Mouse (Mus musculus) heart, embryonic 13.5 days (tissue): ENCODE measurements around the gene Dhx57. TPM values are rescaled to one million over a fixed set of nuclear protein-coding genes. Genes with fewer than 3 reads are reported as not detected.
"Not testable (repeated sequence)": the region's sequence is repeated elsewhere in the genome, so short reads cannot be mapped to it uniquely, and the experiment has no call there.

ENCODE experiments used
- ATAC-seq: fragments of 200-750 bp; cut with Nextera tagmentation; 2 replicates; pipeline ENCODE4 v1.8.0; 2017; ENCODE audit warnings: moderate TSS enrichment; ENCODE audit not compliant: insufficient number of reproducible peaks, low FRiP score, low TSS enrichment; ENCODE audit errors: extremely low read depth
- H3K27ac ChIP-seq: fragments of 300-500 bp; sonication (generic); replicated peaks from 2 replicates; pipeline ENCODE4 v1.5.1; 2015; ENCODE audit warnings: moderate library complexity, mild to moderate bottlenecking, inconsistent platforms
- H3K27me3 ChIP-seq: fragments of 300-500 bp; sonication (generic); replicated peaks from 2 replicates; pipeline ENCODE4 v1.6.1; 2015; ENCODE audit warnings: mild to moderate bottlenecking, inconsistent platforms
- H3K36me3 ChIP-seq: fragments of 300-500 bp; sonication (generic); 2 replicates; pipeline ENCODE4 v1.6.1; 2015; ENCODE audit warnings: mild to moderate bottlenecking, inconsistent platforms
- H3K4me1 ChIP-seq: fragments of 300-500 bp; sonication (generic); 2 replicates; pipeline ENCODE4 v1.6.1; 2015; ENCODE audit warnings: inconsistent platforms
- H3K4me2 ChIP-seq: fragments of 300-500 bp; sonication (generic); 2 replicates; pipeline ENCODE4 v1.6.1; 2015; ENCODE audit warnings: inconsistent platforms, mild to moderate bottlenecking, moderate library complexity
- H3K4me3 ChIP-seq: fragments of 300-500 bp; sonication (generic); 2 replicates; pipeline ENCODE4 v1.5.1; 2015; ENCODE audit warnings: moderate library complexity, mild to moderate bottlenecking, inconsistent platforms
- H3K9ac ChIP-seq: fragments of 300-500 bp; sonication (generic); 2 replicates; pipeline ENCODE4 v1.6.1; 2015; ENCODE audit warnings: inconsistent platforms, mild to moderate bottlenecking, moderate library complexity
- H3K9me3 ChIP-seq: fragments of 300-500 bp; sonication (generic); 2 replicates; pipeline ENCODE4 v1.6.1; 2016; ENCODE audit warnings: inconsistent platforms
- WGBS: fragments of 180-500 bp; shearing (Covaris S2); methylation state at CpG from one replicate; pipeline ENCODE4 v1.1.7; 2015; ENCODE audit warnings: mixed read lengths; 5-methylcytosine and 5-hydroxymethylcytosine counted together
- polyA plus RNA-seq: library from polyadenylated mRNA; unstranded; fragments of >200 nt; fragmentation: Nextera tagmentation; extraction: Ambion mirVana; gene quantifications from 2 replicates; pipeline ENCODE4 v1.2.1, GENCODE M21; 2015

The Dhx57 gene
- polyA plus RNA-seq, 1 experiment from 2014 or later: 8.2 TPM

GRCm38 (mm10) chr17:80295258-80295657 lies 5.0 kb upstream of the Dhx57 start:
- Histone ChIP-seq H3K4me2 (no peak overlapping the region), H3K36me3 (no peaks in the 10 kb centered on the region), H3K9ac (no peak overlapping the region), H3K4me1 (no peaks in the 10 kb centered on the region), H3K27ac (no peak overlapping the region), H3K9me3 (no peaks in the 10 kb centered on the region), H3K27me3 (no peaks in the 10 kb centered on the region), H3K4me3 (no peak overlapping the region)
- 77% methylated on average over 5 of the region's 5 CpGs for WGBS
- no peak for ATAC-seq

DNA sequence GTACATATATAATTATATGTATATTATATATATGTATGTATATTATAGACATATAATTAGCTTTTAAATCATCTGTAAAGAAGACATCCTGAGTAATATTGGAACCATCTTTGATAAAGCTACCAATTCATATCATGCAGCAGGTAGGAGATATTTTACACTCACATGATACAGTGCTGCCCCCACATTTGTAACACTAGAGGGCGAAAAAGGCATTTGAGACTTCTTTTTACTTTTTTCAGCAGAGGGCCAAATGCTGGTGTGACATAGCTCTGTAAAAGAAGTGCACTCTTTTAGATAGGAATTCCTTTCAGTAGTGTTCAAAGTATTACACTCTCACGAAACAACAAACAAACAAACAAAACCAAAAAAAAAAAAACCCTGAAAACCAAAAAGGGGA lies 872 bp upstream of the Dhx57 start:
- H3K27ac ChIP-seq: no peak overlapping the region
- no peak overlapping the region for H3K4me2 ChIP-seq
- ATAC-seq: no peak
- no peak overlapping the region for H3K4me3 ChIP-seq
- no peaks in the 10 kb centered on the region for H3K9me3 ChIP-seq
- peaks cover 12% of the 10 kb centered on the region for H3K4me1 ChIP-seq
- 19% methylated on average over 2 of the region's 2 CpGs for WGBS
- H3K36me3 ChIP-seq: no peaks in the 10 kb centered on the region
- no peaks in the 10 kb centered on the region for H3K27me3 ChIP-seq
- H3K9ac ChIP-seq: no peak overlapping the region

DNA sequence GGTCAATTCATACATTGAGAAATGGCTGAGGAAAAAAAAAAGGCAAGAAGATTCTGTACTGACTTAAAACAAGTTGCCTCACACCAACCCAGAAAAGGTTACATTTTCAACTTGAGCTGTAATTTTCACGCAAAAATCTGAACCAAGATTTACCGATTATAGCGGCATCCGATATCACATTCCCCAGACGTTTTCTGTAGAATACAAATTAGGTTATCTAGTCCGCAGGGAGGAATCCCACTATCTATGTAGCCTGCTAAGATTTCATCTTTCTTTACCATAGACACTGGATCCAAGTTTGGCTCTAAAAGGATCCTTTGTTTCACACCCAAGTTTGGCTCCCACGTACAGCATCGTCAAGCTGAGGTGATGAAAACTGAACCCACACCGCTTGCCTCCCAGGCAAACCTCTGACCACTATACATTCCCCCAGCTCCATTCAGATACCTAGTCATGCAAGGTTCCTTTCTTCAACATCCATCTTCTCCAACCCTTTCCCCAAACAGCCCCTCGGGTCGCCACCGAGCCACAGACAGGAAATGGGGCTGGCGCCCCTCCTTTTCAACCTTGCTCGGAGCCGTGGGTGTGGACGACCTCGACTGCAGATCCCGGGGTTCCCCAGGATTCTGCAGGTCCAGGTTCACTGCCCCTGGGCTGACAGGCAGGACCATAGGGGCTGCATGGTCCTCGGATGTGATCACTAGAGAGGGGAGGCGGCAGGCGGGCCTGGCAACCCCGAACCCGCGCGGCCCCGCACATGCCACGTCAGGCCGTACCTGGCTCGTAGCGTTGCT lies 799 bp downstream of the Dhx57 start:
- Histone ChIP-seq H3K27me3 (no peaks in the 10 kb centered on the region), H3K36me3 (no peaks in the 10 kb centered on the region), H3K4me3 (peak overlapping the region; percentile 78), H3K27ac (peak overlapping the region; percentile 81), H3K9ac (peak overlapping the region; percentile 94), H3K4me2 (peak overlapping the region; percentile 85), H3K4me1 (peaks cover 12% of the 10 kb centered on the region), H3K9me3 (no peaks in the 10 kb centered on the region)
- ATAC-seq: no peak
- under 1% methylated on average over 30 of the region's 30 CpGs for WGBS

DNA sequence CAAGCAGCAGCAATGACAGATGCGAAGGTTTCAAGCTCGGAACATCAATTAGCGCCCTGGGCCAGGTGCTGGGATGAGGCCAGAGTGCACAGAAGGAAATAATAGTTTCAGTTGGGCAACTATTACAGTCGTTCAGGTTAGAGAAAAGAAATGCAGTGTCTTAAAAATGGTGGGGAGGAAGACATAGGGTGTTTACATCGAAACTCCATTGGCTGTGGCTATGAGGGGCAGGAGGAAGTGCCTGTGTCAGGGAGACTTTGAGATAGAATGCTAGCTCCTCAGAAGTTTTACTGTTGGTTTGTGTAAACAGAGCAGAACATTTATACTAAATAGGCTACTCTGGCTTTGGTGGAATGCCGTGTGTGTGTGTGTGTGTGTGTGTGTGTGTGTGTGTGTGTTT lies 2.3 kb downstream of the Dhx57 start:
- no peak for ATAC-seq
- Histone ChIP-seq H3K4me3 (no peak overlapping the region), H3K4me2 (no peak overlapping the region), H3K9ac (no peak overlapping the region), H3K27ac (no peak overlapping the region), H3K4me1 (peaks cover 15% of the 10 kb centered on the region), H3K27me3 (no peaks in the 10 kb centered on the region), H3K9me3 (no peaks in the 10 kb centered on the region), H3K36me3 (no peaks in the 10 kb centered on the region)
- 72% methylated on average over 6 of the region's 6 CpGs for WGBS

- H3K4me2 ChIP-seq: no peak overlapping the region
These were observed 5.8 kb downstream of the Dhx57 start for GRCm38 (mm10) chr17:80284446-80284845.

DNA sequence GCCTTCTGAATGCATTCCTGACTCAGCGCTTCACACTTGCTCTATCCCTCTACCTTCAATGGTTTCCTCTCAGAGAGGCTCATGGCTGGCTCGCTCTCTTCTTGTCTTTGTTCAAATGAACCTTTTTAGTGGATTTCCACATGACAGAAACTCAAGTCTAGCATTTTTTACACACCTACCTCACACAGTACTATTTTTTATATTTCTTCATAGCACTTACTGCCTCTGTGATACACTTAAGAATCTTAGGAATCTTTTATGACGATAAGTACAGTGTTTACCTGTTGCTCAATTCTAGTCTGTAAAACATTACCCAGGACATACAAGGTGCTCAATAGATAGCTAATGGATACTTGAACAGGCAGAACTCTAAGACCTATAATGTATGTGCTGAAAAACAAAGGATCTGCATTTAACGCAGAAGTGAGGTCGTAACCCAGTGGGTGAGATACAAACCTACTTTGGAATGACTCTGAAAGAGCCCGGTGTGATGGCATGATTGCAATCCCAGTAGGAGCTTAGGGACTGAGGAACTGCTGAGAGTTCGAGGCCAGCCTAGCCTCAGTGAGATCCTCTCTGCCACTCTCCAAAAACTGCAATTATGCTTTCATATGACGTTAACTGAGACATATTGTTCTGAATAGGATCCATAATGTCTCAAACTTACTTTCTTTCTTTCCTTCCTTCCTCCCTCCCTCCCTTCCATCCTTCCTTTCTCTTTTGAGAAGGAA lies 10.8 kb downstream of the Dhx57 start:
- H3K36me3 ChIP-seq: peaks cover 63% of the 10 kb centered on the region
- H3K4me1 ChIP-seq: peaks cover 4% of the 10 kb centered on the region
- no peaks in the 10 kb centered on the region for H3K9me3 ChIP-seq
- H3K9ac ChIP-seq: no peak overlapping the region
- H3K27ac ChIP-seq: no peak overlapping the region
- WGBS: 89% methylated on average over 8 of the region's 8 CpGs
- H3K4me3 ChIP-seq: no peak overlapping the region
- H3K27me3 ChIP-seq: no peaks in the 10 kb centered on the region
- no peak overlapping the region for H3K4me2 ChIP-seq
- ATAC-seq: no peak

More at GRCm38 (mm10) chr17:80284446-80284845, 5.8 kb downstream of the Dhx57 start:
- Histone ChIP-seq H3K27ac (peak overlapping the region; percentile 51), H3K27me3 (no peaks in the 10 kb centered on the region), H3K36me3 (peaks cover 17% of the 10 kb centered on the region), H3K9ac (no peak overlapping the region), H3K4me3 (no peak overlapping the region), H3K4me1 (peaks cover 15% of the 10 kb centered on the region), H3K9me3 (no peaks in the 10 kb centered on the region)
- no peak for ATAC-seq
- WGBS: 61% methylated on average over 4 of the region's 4 CpGs

GRCm38 (mm10) chr17:80278255-80278654 lies 12.0 kb downstream of the Dhx57 start:
- Histone ChIP-seq H3K4me3 (no peak overlapping the region), H3K4me2 (no peak overlapping the region), H3K9me3 (no peaks in the 10 kb centered on the region), H3K27me3 (no peaks in the 10 kb centered on the region), H3K27ac (no peak overlapping the region), H3K9ac (no peak overlapping the region), H3K36me3 (peaks cover 75% of the 10 kb centered on the region), H3K4me1 (no peaks in the 10 kb centered on the region)
- 54% methylated on average over 4 of the region's 4 CpGs for WGBS
- no peak for ATAC-seq

- ATAC-seq, H3K9ac ChIP-seq: not testable (repeated sequence)
- WGBS: 90% methylated on average over 7 of the region's 7 CpGs
These were observed 19.7 kb downstream of the Dhx57 start for GRCm38 (mm10) chr17:80270622-80271021.

DNA sequence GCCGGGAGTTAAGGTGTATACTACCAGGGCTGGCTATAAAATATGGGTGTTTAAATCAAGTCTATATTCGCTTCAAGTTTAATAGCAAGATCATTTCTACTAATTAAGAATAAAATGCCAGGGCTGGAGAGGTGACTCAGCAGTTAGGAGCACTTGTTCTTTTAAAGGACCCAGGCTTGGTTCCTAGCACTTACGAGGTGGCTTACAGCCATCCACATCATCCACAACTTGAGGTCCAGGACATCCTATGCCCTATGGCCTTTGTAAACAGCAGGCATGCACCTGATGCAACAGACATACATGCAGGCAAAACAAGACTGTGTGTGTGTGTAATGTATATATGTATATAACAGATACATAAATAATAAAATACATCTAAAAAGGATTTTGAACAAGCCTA lies 22.1 kb downstream of the Dhx57 start:
- 88% methylated on average over 3 of the region's 3 CpGs for WGBS
- no peaks in the 10 kb centered on the region for H3K9me3 ChIP-seq
- H3K27ac ChIP-seq: no peak overlapping the region
- ATAC-seq: no peak
- H3K36me3 ChIP-seq: peaks cover 91% of the 10 kb centered on the region
- H3K27me3 ChIP-seq: no peaks in the 10 kb centered on the region
- H3K4me2 ChIP-seq: no peak overlapping the region
- H3K9ac ChIP-seq: no peak overlapping the region
- H3K4me1 ChIP-seq: no peaks in the 10 kb centered on the region
- H3K4me3 ChIP-seq: no peak overlapping the region

More at GRCm38 (mm10) chr17:80270622-80271021, 19.7 kb downstream of the Dhx57 start:
- H3K27ac ChIP-seq, H3K4me2 ChIP-seq, H3K4me1 ChIP-seq, H3K27me3 ChIP-seq, H3K9me3 ChIP-seq, H3K4me3 ChIP-seq: not testable (repeated sequence)
- peaks cover 91% of the 10 kb centered on the region for H3K36me3 ChIP-seq

GRCm38 (mm10) chr17:80267065-80267464 lies 23.2 kb downstream of the Dhx57 start:
- WGBS: 83% methylated on average over 4 of the region's 4 CpGs
- no peak overlapping the region for H3K27ac ChIP-seq
- peaks cover 90% of the 10 kb centered on the region for H3K36me3 ChIP-seq
- no peaks in the 10 kb centered on the region for H3K9me3 ChIP-seq
- H3K4me3 ChIP-seq: no peak overlapping the region
- ATAC-seq: no peak
- H3K4me2 ChIP-seq: no peak overlapping the region
- H3K4me1 ChIP-seq: no peaks in the 10 kb centered on the region
- H3K9ac ChIP-seq: no peak overlapping the region
- H3K27me3 ChIP-seq: no peaks in the 10 kb centered on the region

DNA sequence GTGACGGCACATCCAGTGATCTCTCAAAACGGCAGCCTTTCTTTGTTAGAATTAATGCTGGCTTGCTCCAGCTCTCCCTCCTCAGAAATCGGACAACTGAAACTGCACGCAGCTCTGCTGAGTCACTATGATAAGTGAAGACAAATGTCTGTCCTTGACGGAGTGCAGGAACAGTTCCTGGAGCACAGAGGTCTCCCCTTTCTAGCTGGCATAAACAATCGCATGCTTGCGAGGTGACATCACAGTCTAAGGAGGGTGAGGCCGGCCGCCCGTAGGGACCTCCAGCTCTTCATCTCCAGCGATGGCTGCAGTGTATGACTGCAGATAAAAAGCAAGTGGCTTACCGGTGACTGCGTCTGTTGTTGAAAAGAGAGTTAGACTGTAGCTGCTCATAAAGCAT lies 35.1 kb downstream of the Dhx57 start:
- Histone ChIP-seq H3K9ac (peak overlapping the region; percentile 48), H3K4me3 (peak overlapping the region; percentile 21), H3K27me3 (no peaks in the 10 kb centered on the region), H3K9me3 (no peaks in the 10 kb centered on the region), H3K4me2 (peak overlapping the region; percentile 57), H3K4me1 (peaks cover 36% of the 10 kb centered on the region), H3K27ac (peak overlapping the region; percentile 82), H3K36me3 (peaks cover 88% of the 10 kb centered on the region)
- peak; percentile 61; the same call in 1 of the 2 replicates for ATAC-seq
- 8% methylated on average over 13 of the region's 13 CpGs for WGBS
